Mouse (Mus musculus) duodenum, adult 2 months (tissue): ENCODE measurements around the gene Serpina3k. TPM values are rescaled to one million over a fixed set of nuclear protein-coding genes. Genes with fewer than 3 reads are reported as not detected.

Experiments used
- polyA plus RNA-seq: library from polyadenylated mRNA; depleted of rRNA; stranded (reverse); fragments of >200 nt; gene quantifications from 2 replicates; pipeline ENCODE4 v1.2.3, GENCODE M21; 2012; ENCODE audit warnings: low replicate concordance; rRNA removed

The Serpina3k gene
- 0.25 TPM in 1 of 2 replicates, not detected in the other for polyA plus RNA-seq

GRCm38 (mm10) chr12:104338226-104338625, at the start of gene Serpina3k, which contains the start of gene Serpina3m:
TSS of gene Serpina3k (plus strand) at chr12:104338486.
TSS of gene Serpina3m (plus strand) at chr12:104338486.

GRCm38 (mm10) chr12:104314253-104314652, 24.0 kb upstream of the Serpina3k start, which contains the start of gene Serpina3j:
TSS of gene Serpina3j (plus strand) at chr12:104314553.

Other genes starting within 250 kb of the Serpina3k start
- gene Serpina5, start 237.4 kb upstream of the Serpina3k start, polyA plus RNA-seq = not detected in 2 replicates
- gene Serpina3a, start 225.8 kb upstream of the Serpina3k start, polyA plus RNA-seq = not detected in 2 replicates
- gene Serpina3b, start 210.5 kb upstream of the Serpina3k start, polyA plus RNA-seq = not detected in 2 replicates
- 0.04 and 0.46 TPM in 2 replicates for gene Serpina3c, start 184.6 kb upstream of the Serpina3k start, polyA plus RNA-seq
- gene Serpina3f, start 123.9 kb upstream of the Serpina3k start, polyA plus RNA-seq = 0.77 and 1.1 TPM in 2 replicates
- gene Serpina3g, start 102.2 kb upstream of the Serpina3k start, polyA plus RNA-seq = 7.1 and 10.1 TPM in 2 replicates
- gene Serpina3i, start 75.4 kb upstream of the Serpina3k start, polyA plus RNA-seq = 0.06 and 0.13 TPM in 2 replicates
- gene Serpina3j, start 23.9 kb upstream of the Serpina3k start, polyA plus RNA-seq = not detected in 2 replicates
- not detected in 2 replicates for gene Serpina3m, start within 50 bp of the Serpina3k start, polyA plus RNA-seq
- 4.8 and 10.2 TPM in 2 replicates for gene Serpina3n, start 68.2 kb downstream of the Serpina3k start, polyA plus RNA-seq
- 0.19 and 0.33 TPM in 2 replicates for gene Gsc, start 134.8 kb downstream of the Serpina3k start, polyA plus RNA-seq